Mouse (Mus musculus) heart, postnatal 0 days (tissue): ENCODE data around the gene Grb10.

Experiments
- CTCF ChIP-seq: IDR thresholded peaks from 2 replicates; pipeline ENCODE4 v1.5.1; 2016; ENCODE audit warnings: antibody characterized with exemption, control low read depth, low read depth
- EP300 ChIP-seq: IDR thresholded peaks from 2 replicates; pipeline ENCODE4 v1.6.1; 2016; ENCODE audit warnings: antibody characterized with exemption, low read depth

DNA sequence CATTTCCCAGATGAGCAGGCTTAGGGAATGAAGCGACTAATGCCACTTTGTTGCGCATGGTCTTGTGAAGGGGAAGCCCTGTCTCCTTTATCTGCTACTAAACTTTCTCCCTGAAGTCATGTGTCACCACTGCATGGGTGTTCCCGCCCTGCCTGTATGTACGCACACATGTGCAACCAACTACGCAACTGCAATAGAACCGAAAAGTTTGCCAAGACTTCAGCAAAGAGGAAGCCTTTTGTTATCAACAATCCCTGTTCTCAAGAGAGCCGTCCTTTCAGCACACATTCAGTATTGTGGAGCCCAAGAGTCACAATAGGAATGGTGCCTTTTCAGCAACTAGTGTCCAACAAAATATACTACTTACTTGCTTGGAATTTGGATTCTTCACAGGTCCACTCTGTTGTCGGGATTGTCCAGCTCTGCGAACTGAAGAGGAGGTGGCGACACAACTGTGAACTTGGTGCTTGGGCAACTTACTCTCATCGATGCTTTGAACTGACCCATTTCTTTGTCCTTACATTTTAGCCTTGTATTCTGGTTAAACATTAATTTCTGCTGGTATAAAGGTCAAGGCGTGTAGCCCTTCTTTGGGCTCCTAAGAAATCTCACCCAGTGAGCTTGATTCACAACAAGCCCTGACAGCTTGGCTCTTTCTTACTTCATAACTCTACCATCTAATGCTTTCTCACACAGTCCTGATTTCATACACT is 140.7 kb downstream of the Grb10 start, which contains the start of gene Ddc:
- TF ChIP-seq CTCF (no peak), EP300 (no peak)
